Mouse (Mus musculus) brain, embryonic 14.5 days (tissue): ENCODE results near the gene Mmp13.

Source experiments
- CTCF ChIP-seq: fragments of 200-500 bp; IDR thresholded peaks from 2 replicates; pipeline ENCODE4 v1.5.1; 2012; ENCODE audit warnings: inconsistent platforms, mild to moderate bottlenecking, moderate library complexity, borderline replicate concordance; ENCODE audit not compliant: insufficient read depth, insufficient read length; ENCODE audit errors: extremely low read depth
- POLR2A ChIP-seq: fragments of 200-500 bp; IDR thresholded peaks from 2 replicates; pipeline ENCODE4 v1.6.1; 2012; ENCODE audit warnings: mild to moderate bottlenecking, inconsistent platforms, borderline replicate concordance; ENCODE audit not compliant: poor library complexity, insufficient read depth, insufficient read length, severe bottlenecking; ENCODE audit errors: extremely low read depth

DNA sequence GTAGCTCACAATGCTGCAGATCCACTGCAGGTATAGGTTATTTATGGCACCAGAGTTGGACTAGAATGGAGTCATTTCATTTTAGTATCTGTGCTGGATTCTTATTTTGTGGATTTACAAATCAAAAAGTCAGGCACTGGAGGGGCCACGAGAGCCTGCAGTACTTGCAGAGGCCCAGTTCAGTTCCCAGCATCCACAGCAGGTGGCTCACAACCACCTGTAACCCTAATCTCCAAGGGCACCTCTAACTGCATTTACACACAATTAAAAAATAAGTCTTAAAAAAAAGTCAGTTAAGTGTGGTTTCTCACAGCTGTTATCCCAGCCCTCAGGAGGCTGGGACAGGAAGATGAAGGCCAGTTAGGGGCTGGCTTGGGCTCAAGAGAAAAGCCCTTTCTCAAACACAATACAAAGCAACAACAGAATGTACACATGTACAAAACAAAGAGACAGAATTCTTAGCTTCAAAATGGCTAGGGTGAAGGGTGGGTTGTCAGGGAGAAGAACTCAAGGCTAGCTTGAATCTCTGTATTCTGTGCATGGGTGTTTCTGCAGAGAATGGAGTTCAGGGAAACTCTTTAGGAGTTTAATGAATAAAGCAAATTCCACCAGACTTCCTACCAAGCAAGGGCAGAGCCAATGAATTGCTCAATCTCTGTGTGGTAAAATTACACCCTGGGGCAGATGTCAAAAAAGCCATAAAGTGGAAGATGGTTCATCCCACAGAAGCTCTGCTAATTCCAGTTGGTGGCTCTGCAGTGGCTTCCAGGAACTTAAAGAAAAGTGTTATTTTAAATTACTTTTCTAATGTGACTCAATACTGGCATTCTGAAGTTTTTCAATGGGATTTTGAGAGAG is 19.3 kb upstream of the Mmp13 start:
- TF ChIP-seq POLR2A: no peak
- TF ChIP-seq CTCF: no peak
